Mouse (Mus musculus) CH12.LX (cell line): ENCODE measurements around the gene Ctsj. TPM values are rescaled to one million over a fixed set of nuclear protein-coding genes. Genes with fewer than 3 reads are reported as not detected.

Experiments
- DNase-seq: peaks from one replicate; pipeline ENCODE4 v3.0.0-alpha.2; 2013; ENCODE audit errors: extremely low read depth
- H3K27ac ChIP-seq: 2 replicates; pipeline ENCODE4 v1.5.1; 2012; ENCODE audit warnings: low read depth, mild to moderate bottlenecking, control low read depth, moderate library complexity; ENCODE audit not compliant: insufficient read depth
- H3K27me3 ChIP-seq: replicated peaks from 2 replicates; pipeline ENCODE3; 2012; ENCODE audit warnings: inconsistent platforms
- H3K36me3 ChIP-seq, 2 experiments: replicated peaks in 1 of 2; 2 replicates each; pipeline versions ENCODE3 to v1.6.1; 2012; ENCODE audit warnings: inconsistent platforms in 1 of 2, low read length in 1 of 2, mild to moderate bottlenecking in 1 of 2, mixed read lengths in 1 of 2, moderate library complexity in 1 of 2; ENCODE audit not compliant: control insufficient read depth in 1 of 2, insufficient read depth in 1 of 2
- H3K4me1 ChIP-seq, 2 experiments: 2 replicates each; pipeline ENCODE4 v1.6.1; 2012; ENCODE audit warnings: inconsistent platforms in 1 of 2, moderate library complexity in 1 of 2; ENCODE audit not compliant: insufficient read depth in 2 of 2, control insufficient read depth in 1 of 2
- H3K4me2 ChIP-seq: 2 replicates; pipeline ENCODE4 v1.6.1; 2012; ENCODE audit warnings: low read depth, mild to moderate bottlenecking, control low read depth; ENCODE audit not compliant: poor library complexity, insufficient read depth, severe bottlenecking
- H3K4me3 ChIP-seq, 3 experiments: fragments of 150-350 bp in 1 of 3; sonication (generic) in 1 of 3; replicated peaks in 1 of 3; 2 replicates each; pipeline versions ENCODE3 to v1.5.1; 2011 to 2012; ENCODE audit warnings: low read depth in 2 of 3, low read length in 2 of 3, mild to moderate bottlenecking in 2 of 3, moderate library complexity in 2 of 3, control low read depth in 1 of 3, improper control_type of control experiment in 1 of 3, inconsistent platforms in 1 of 3, mixed read lengths in 1 of 3; ENCODE audit not compliant: poor library complexity in 1 of 3
- H3K79me2 ChIP-seq: replicated peaks from 2 replicates; pipeline ENCODE4 v1.6.1; 2012; ENCODE audit warnings: mild to moderate bottlenecking, moderate library complexity; ENCODE audit not compliant: control insufficient read depth, poor library complexity, insufficient read depth, severe bottlenecking; ENCODE audit errors: extremely low read depth
- H3K9ac ChIP-seq: 2 replicates; pipeline ENCODE4 v1.6.1; 2012; ENCODE audit warnings: low read depth, mild to moderate bottlenecking, control low read depth, moderate library complexity; ENCODE audit not compliant: insufficient read depth
- H3K9me3 ChIP-seq: replicated peaks from 2 replicates; pipeline ENCODE3; 2012; ENCODE audit warnings: low read length, inconsistent platforms, mixed read lengths
- CHD1 ChIP-seq: IDR thresholded peaks from 2 replicates; pipeline ENCODE4 v1.6.1; 2012; ENCODE audit warnings: low read depth, low read length, improper control_type of control experiment, inconsistent platforms
- ELF1 ChIP-seq: IDR thresholded peaks from 2 replicates; pipeline ENCODE4 v1.6.1; 2014; ENCODE audit warnings: low read depth, mild to moderate bottlenecking, inconsistent platforms, low read length, improper control_type of control experiment
- MEF2A ChIP-seq: IDR thresholded peaks from 2 replicates; pipeline ENCODE4 v1.6.1; 2014; ENCODE audit warnings: low read depth, mild to moderate bottlenecking, inconsistent platforms, low read length, improper control_type of control experiment, borderline replicate concordance
- POLR2AphosphoS2 ChIP-seq: IDR thresholded peaks from 2 replicates; pipeline ENCODE4 v1.6.1; 2011; ENCODE audit warnings: low read depth, low read length, improper control_type of control experiment
- RCOR1 ChIP-seq: conservative IDR thresholded peaks from 2 replicates; pipeline ENCODE4 v1.6.1; 2012; ENCODE audit warnings: low read depth, mild to moderate bottlenecking, inconsistent platforms, low read length, improper control_type of control experiment
- TBP ChIP-seq: conservative IDR thresholded peaks from 2 replicates; pipeline ENCODE4 v1.6.1; 2011; ENCODE audit warnings: low read depth, low read length, improper control_type of control experiment
- USF1 ChIP-seq: IDR thresholded peaks from 2 replicates; pipeline ENCODE4 v1.6.1; 2014; ENCODE audit warnings: low read depth, mild to moderate bottlenecking, inconsistent platforms, low read length, improper control_type of control experiment
- ZKSCAN1 ChIP-seq: IDR thresholded peaks from 2 replicates; pipeline ENCODE4 v1.6.1; 2012; ENCODE audit warnings: low read depth, inconsistent platforms, low read length, improper control_type of control experiment, borderline replicate concordance
- ZMIZ1 ChIP-seq: IDR thresholded peaks from 2 replicates; pipeline ENCODE4 v1.6.1; 2012; ENCODE audit warnings: low read depth, mild to moderate bottlenecking, inconsistent platforms, low read length, improper control_type of control experiment
- dilution Hi-C: fragments of 300-500 bp; cut with MboI; formaldehyde crosslinking; loops from 2 replicates; pipeline ENCODE4 v1.14.3; 2020; ENCODE audit warnings: low sequenced_read_pairs; ENCODE audit not compliant: extremely low pct_unique_long_range_greater_than_20kb, extremely low pct_ligation_motif_present
- in situ Hi-C: fragments of 300-500 bp; cut with MboI; formaldehyde crosslinking; loops from 3 replicates; pipeline ENCODE4 v1.14.3; 2019; ENCODE audit warnings: low sequenced_read_pairs, low pct_ligation_motif_present, low pct_unique_long_range_greater_than_20kb, mixed read lengths
- polyA plus RNA-seq: library from polyadenylated mRNA; unstranded; fragments of >175 nt; gene quantifications from 2 replicates; pipeline ENCODE4 v1.2.1, GENCODE M21; 2012; ENCODE audit warnings: low read depth; ENCODE audit not compliant: insufficient read length
- total RNA-seq, 2 experiments: library from RNA; depleted of rRNA; stranded (reverse); fragments of 300-350 nt in 1 of 2; fragments of >200 nt in 1 of 2; gene quantifications; 2 replicates each; pipeline ENCODE4 v1.2.3; 2012 to 2014

Gene Ctsj
- total and polyA plus RNA-seq, 3 experiments = not detected

- no peaks in the 10 kb centered on the region for H3K27me3 ChIP-seq
- no peaks in the 10 kb centered on the region for H3K79me2 ChIP-seq
- H3K4me3 ChIP-seq = no peak overlapping the region
- in situ Hi-C loops (no loop called here), dilution Hi-C loops (no loop called here)
- H3K4me2 ChIP-seq = no peak overlapping the region
- TF ChIP-seq ELF1 (no peak), USF1 (no peak), TBP (no peak), ZMIZ1 (no peak), RCOR1 (no peak), ZKSCAN1 (no peak), MEF2A (no peak), POLR2AphosphoS2 (no peak), CHD1 (no peak)
- DNase-seq = no peak
- H3K4me1 ChIP-seq = no peaks in the 10 kb centered on the region
- H3K9ac ChIP-seq = no peak overlapping the region
- H3K9me3 ChIP-seq = peaks cover 39% of the 10 kb centered on the region
- H3K36me3 ChIP-seq = no peaks in the 10 kb centered on the region
- H3K27ac ChIP-seq = no peak overlapping the region
These were observed 44.1 kb downstream of the Ctsj start for GRCm38 (mm10) chr13:60961706-60962105.

Other genes starting within 250 kb of the Ctsj start
- gene BC051665, start 219.6 kb downstream of the Ctsj start, total RNA-seq (2012; rRNA removed) = not detected in 2 replicates
- not detected in 2 replicates for gene BC051665, start 219.6 kb downstream of the Ctsj start, total RNA-seq (2014; rRNA removed)
- not detected in 2 replicates for gene BC051665, start 219.6 kb downstream of the Ctsj start, polyA plus RNA-seq
- gene Ctsll3, start 203.1 kb downstream of the Ctsj start, total RNA-seq (2012; rRNA removed) = not detected in 2 replicates
- not detected in 2 replicates for gene Ctsll3, start 203.1 kb downstream of the Ctsj start, total RNA-seq (2014; rRNA removed)
- not detected in 2 replicates for gene Ctsll3, start 203.1 kb downstream of the Ctsj start, polyA plus RNA-seq
- gene 4930486L24Rik, start 141.5 kb downstream of the Ctsj start, total RNA-seq (2012; rRNA removed) = not detected in 2 replicates
- not detected in 2 replicates for gene 4930486L24Rik, start 141.5 kb downstream of the Ctsj start, total RNA-seq (2014; rRNA removed)
- gene 4930486L24Rik, start 141.5 kb downstream of the Ctsj start, polyA plus RNA-seq = not detected in 2 replicates
- gene Gm49392, start 109.1 kb downstream of the Ctsj start, total RNA-seq (2012; rRNA removed) = not detected in 2 replicates
- gene Gm49392, start 109.1 kb downstream of the Ctsj start, total RNA-seq (2014; rRNA removed) = not detected in 2 replicates
- gene Gm49392, start 109.1 kb downstream of the Ctsj start, polyA plus RNA-seq = not detected in 2 replicates
- not detected in 2 replicates for gene Ctla2b, start 108.5 kb downstream of the Ctsj start, total RNA-seq (2012; rRNA removed)
- gene Ctla2b, start 108.5 kb downstream of the Ctsj start, total RNA-seq (2014; rRNA removed) = not detected in 2 replicates
- not detected in 2 replicates for gene Ctla2b, start 108.5 kb downstream of the Ctsj start, polyA plus RNA-seq
- gene Tpbpb, start 101.1 kb downstream of the Ctsj start, total RNA-seq (2012; rRNA removed) = not detected in 2 replicates
- not detected in 2 replicates for gene Tpbpb, start 101.1 kb downstream of the Ctsj start, total RNA-seq (2014; rRNA removed)
- not detected in 2 replicates for gene Tpbpb, start 101.1 kb downstream of the Ctsj start, polyA plus RNA-seq
- gene Gm49393, start 70.4 kb downstream of the Ctsj start, total RNA-seq (2012; rRNA removed) = not detected in 2 replicates
- gene Gm49393, start 70.4 kb downstream of the Ctsj start, total RNA-seq (2014; rRNA removed) = not detected in 2 replicates
- not detected in 2 replicates for gene Gm49393, start 70.4 kb downstream of the Ctsj start, polyA plus RNA-seq
- not detected in 2 replicates for gene Gm49391, start 69.4 kb downstream of the Ctsj start, total RNA-seq (2012; rRNA removed)
- gene Gm49391, start 69.4 kb downstream of the Ctsj start, total RNA-seq (2014; rRNA removed) = not detected in 2 replicates
- not detected in 2 replicates for gene Gm49391, start 69.4 kb downstream of the Ctsj start, polyA plus RNA-seq
- gene Ctla2a, start 69.3 kb downstream of the Ctsj start, total RNA-seq (2012; rRNA removed) = not detected in 2 replicates
- gene Ctla2a, start 69.3 kb downstream of the Ctsj start, total RNA-seq (2014; rRNA removed) = not detected in 2 replicates
- not detected in 2 replicates for gene Ctla2a, start 69.3 kb downstream of the Ctsj start, polyA plus RNA-seq
- not detected in 2 replicates for gene Tpbpa, start 64.0 kb downstream of the Ctsj start, total RNA-seq (2012; rRNA removed)
- not detected in 2 replicates for gene Tpbpa, start 64.0 kb downstream of the Ctsj start, total RNA-seq (2014; rRNA removed)
- gene Tpbpa, start 64.0 kb downstream of the Ctsj start, polyA plus RNA-seq = not detected in 2 replicates
- gene Ctsq, start 34.7 kb upstream of the Ctsj start, total RNA-seq (2012; rRNA removed) = not detected in 2 replicates
- gene Ctsq, start 34.7 kb upstream of the Ctsj start, total RNA-seq (2014; rRNA removed) = not detected in 2 replicates
- gene Ctsq, start 34.7 kb upstream of the Ctsj start, polyA plus RNA-seq = not detected in 2 replicates
- gene Ctsr, start 158.3 kb upstream of the Ctsj start, total RNA-seq (2012; rRNA removed) = not detected in 2 replicates
- gene Ctsr, start 158.3 kb upstream of the Ctsj start, total RNA-seq (2014; rRNA removed) = not detected in 2 replicates
- gene Ctsr, start 158.3 kb upstream of the Ctsj start, polyA plus RNA-seq = not detected in 2 replicates
- gene Cts6, start 197.5 kb upstream of the Ctsj start, total RNA-seq (2012; rRNA removed) = not detected in 2 replicates
- not detected in 2 replicates for gene Cts6, start 197.5 kb upstream of the Ctsj start, total RNA-seq (2014; rRNA removed)
- not detected in 2 replicates for gene Cts6, start 197.5 kb upstream of the Ctsj start, polyA plus RNA-seq
- not detected in 2 replicates for gene Cts8, start 249.4 kb upstream of the Ctsj start, total RNA-seq (2012; rRNA removed)
- gene Cts8, start 249.4 kb upstream of the Ctsj start, total RNA-seq (2014; rRNA removed) = not detected in 2 replicates
- gene Cts8, start 249.4 kb upstream of the Ctsj start, polyA plus RNA-seq = not detected in 2 replicates